Mouse (Mus musculus): Measurements from ENCODE around the gene Abhd8.

Abhd8 gene

DNA sequence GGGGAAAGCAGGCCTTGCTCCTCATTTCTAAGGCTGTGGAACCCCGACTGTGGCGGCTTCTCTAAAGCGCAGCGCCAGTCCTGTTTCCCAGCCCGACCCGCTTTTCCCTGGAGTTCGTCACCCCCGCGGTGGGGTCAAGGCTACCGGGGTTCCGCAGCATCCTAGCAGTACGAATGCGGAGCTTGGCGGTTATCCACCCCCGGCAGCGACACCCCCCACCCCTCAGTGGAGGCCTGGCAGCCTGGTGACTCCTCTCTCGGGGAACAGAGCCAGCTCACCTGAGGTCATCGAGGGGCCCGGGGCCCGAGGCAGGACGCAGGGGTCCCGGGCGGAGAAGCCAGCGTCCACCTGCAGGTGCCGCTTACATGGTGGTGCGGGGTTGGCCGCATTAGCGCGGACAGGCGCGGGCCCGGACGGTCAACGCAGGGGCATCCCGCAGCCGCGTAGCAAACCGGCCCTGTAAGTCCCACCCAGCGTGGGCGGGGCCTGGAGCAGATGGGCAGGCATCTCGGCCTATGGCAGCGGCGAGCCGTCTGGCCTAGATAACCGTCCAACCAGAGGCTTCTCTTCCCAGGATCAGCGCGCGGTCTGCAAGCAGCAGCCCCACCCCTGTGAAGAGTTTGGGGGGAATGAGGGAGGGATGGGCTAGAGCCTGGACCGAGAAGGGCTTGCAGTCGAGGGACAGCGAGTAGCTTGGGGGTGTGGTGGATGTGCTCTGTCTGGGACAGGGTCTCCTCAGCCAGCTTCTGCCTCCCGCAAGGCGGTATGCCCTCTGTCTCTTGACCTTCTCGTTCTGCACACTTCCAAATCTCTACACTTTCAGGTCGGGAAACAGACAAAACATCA, at the start of gene Abhd8:
TSS of gene Abhd8 (minus strand) at position 468 of the 846 bp plus-strand sequence.
- peak; percentile 95 for DNase-seq (ENCODE audit: low read depth, low spot score)

DNA sequence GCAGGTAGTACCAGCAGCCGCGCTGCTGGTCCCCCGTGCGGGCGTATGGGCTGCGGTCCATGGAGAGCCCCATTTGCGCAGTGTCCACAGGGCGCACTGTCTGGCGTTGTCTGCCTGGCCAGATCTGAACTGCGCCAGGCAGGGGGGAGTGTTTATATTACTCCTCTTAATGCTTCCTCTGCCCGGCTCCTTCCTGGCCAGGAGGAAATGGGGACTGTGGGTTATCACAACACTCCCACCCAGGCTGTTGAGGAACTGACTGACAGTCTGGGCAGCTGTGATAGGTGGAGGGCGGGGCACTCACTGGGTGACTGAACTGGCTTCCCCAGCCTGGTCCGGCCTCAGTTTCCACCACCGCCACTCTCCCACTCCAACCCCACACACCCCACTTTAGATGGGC, 48.2 kb upstream of the Abhd8 start, which contains the start of gene Plvap:
TSS of gene Plvap (minus strand) at position 109 of the 400 bp plus-strand sequence.
- DNase-seq (ENCODE audit: low read depth, low spot score): no peak

DNA sequence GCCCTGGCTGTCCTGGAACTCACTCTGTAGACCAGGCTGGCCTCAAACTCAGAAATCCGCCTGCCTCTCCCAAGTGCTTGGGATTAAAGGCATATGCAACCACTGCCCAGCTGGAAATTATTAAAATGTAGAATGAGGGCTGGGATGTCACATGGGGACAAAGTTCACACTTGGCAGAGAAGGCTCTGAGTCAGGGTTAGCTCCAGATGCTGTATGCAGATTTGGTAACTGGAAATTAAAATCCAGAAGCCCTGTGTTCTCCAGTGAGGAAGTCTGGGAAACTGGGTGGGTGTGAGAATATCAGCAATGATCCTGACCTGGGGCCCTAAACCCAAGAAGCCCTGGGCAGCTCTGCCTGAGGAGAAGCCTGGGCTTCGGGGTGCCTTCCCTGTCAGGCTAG, 45.9 kb upstream of the Abhd8 start:
- peak; percentile 89 for DNase-seq (ENCODE audit: low read depth, low spot score)

DNA sequence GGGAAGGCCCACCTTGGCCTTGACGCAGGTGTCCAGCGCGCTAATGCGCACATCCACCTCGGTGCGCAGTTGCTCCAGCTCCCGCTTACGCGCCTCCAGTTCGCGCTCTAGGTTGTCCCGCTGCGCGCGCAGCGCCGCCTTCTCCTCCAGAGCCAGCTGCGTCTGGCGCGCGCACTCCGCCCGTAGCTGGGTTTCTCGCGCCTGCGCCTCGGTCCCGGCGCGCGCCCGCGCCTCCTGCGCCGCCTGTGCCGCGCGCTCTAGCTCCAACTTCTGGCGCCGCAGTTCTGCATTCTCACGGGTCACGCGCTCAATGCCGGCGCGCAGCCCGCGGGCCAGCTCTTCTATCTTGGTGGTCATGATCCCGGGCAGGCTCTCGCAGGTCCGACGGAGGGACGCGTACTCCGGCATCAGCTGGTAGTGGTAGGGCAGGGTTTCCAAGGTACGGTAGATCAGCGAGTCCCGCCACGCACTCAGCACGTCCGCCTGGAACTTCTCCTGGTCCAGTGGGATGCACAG, 44.2 kb upstream of the Abhd8 start:
- DNase-seq (ENCODE audit: low read depth, low spot score): no peak

DNA sequence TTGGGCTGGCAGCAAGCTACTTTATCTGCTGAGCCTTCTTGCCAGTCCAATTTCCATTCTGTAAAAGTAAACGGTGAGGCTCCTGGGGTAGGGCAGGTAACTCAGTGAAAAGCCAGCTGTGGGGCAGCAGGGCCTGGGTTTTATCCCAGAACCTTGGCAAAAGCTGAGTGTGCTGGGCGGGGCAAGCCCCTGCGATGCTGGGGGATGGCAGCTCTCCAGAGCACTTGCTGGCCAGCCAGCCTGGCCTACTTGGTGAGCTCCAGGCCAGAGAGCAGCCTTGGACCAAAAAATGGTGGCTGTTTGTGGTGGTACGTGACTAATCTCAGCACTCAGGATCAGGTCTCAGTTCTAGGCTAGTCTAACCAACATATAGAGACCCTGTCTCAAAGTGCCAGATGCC, 42.5 kb upstream of the Abhd8 start:
- peak; percentile 76 for DNase-seq (ENCODE audit: low read depth, low spot score)

DNA sequence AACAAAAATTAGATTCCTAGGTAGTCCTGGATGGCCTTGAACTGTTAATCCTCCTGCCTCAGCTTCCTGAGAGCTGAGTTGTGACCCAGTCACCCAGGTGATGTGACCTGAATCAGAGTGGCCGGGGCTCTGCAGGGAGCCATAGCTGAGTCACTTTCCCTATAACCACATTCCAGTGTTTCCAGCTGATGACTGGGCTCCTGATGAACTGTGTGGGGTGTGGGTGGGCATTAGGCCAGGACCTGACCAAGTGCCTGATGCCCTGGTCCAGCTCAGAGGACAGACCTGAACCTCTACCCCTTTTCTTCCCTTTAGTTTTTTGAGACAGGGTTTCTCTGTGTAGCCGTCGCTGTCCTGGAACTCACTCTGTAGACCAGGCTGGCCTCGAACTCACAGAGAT, 41.9 kb upstream of the Abhd8 start:
- peak; percentile 84 for DNase-seq (ENCODE audit: low read depth, low spot score)

DNA sequence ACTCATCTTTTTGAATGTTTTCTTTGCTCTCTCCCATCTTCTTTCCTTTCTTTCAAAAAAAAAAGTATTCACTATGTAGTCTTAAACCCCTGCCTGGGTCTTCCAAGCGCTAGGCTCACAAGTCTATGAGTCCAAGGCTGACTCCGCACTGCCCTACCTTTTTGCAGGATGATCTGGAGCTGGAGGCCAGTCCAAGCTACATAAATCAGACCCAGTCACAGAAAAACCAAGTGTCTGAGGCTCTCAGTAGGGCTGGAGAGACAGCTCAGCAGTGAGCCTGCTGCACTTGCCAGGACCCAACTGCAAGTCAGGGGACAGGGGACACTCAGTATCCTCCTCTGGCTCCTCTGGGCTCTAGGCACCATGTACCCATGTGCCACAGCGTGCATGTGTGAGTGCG, 40.9 kb upstream of the Abhd8 start:
- DNase-seq (ENCODE audit: low read depth, low spot score): no peak

DNA sequence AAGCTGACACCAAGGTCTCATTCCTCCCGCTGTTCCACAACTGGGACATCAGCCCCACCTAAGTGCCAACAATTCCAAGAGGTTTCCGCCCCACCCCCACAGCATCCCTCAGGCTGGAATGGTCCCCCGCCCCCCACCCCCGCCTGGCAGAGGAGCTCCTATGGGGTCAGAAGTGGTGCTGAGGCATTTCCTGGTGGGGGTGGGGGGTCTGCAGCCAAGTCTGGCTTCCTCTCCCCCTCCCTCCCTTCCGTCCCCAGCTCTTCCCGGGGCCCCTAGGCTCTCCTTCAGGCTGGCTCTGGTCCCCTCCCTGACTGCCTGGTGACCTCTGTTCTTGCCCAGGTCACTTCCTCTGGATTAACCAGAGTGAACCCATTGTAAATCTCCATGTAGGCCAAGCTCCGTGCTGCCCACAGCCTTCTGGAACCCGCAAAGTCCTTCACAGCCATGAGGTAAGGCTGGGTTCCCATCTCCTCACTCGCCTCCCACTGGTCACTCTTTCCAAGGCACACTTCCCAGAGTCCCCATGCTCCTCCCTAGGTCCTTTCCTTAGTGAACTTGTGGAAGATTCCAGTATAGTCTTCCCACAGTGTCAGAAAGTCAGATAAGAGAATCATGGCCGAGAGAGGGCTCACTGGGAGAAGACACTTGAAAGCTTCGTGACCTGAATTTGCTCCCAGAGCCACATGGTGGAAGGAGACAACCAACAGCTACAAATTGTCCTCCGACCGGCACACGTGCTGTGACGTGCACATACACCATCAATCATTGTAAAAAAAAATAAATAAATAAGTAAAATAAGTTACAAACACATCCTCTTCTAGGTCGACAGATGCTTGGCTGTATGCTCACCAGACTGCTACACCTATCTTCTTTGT, 35.6 kb upstream of the Abhd8 start:
- DNase-seq (ENCODE audit: low read depth, low spot score): no peak

DNA sequence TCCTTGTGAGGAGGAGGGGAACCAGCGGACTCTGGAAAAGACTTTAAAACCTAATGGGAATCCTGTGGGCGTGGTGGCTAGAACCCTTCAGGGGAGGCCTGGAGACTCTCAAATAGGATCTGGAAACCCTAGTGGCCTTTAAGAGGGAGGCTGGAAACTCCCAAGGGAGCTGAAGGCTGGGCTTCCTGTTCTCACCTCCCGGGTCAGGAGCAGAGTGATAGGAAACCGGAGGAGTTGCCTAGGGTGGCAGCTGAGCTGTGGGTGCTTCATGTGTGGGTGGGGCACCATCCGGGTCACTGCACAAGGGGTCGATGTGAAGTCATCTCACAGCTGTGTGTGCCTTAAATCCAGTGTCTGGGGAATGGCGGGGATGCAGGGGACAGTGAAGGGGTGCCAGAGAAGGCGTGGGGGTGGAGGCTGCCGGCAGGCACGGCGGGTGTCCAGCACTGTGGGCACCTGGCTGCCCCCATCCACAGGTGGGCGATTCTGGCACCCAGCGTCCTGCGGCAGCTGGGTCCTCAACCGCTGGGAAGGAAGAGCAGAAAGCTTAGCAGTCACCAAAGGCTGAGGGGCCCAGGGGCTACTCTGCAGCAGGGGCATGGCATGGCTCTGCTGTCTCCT, 34.5 kb upstream of the Abhd8 start:
- DNase-seq (ENCODE audit: low read depth, low spot score): no peak

DNA sequence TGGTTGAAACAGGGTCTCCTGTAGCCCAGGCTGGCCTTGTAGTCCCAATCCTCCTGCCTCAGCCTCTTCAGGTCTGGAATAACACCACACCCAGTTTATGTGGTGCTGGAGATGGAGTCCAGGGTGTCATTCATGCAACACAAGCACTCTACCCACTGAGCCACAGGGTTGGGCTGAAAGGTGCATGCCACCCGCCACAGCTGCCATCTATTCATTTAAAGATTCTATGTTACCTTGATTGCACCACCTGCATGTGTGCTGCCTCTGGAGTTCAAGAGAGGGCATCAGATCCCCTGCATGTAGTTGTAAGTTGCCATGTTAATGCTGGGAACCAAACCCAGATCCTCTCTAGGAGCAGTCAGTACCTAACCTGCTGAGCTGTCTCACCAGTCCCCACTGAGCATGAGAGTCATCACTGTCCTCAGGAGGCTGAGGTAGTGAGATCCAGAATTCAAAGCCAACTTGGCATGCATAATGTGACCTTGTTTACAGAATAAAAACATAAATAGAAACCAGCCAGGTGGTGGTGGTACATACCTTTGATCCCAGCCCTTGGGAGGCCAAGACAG, 33.7 kb upstream of the Abhd8 start:
- DNase-seq (ENCODE audit: low read depth, low spot score): no peak

DNA sequence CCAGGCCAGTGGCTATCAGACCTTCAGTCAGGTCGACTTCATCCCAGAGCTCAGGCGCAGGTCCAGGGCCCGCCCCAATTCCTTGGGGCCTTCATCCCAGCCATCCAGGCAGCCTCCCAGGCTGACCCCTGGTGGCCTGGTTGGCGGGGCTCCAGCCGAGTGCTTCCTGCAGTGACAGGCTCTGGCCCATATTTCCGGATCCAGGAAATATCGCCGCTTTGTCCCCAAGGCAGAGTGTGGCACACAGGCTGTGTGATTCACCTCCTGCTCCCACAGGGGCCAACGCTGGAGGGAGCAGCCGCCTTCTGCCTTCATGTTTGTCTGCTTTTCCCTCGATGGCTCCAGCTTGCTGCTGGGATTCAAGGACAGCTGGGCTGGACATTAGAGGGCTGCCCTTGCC, 33.0 kb upstream of the Abhd8 start:
- DNase-seq (ENCODE audit: low read depth, low spot score): peak; percentile 93

DNA sequence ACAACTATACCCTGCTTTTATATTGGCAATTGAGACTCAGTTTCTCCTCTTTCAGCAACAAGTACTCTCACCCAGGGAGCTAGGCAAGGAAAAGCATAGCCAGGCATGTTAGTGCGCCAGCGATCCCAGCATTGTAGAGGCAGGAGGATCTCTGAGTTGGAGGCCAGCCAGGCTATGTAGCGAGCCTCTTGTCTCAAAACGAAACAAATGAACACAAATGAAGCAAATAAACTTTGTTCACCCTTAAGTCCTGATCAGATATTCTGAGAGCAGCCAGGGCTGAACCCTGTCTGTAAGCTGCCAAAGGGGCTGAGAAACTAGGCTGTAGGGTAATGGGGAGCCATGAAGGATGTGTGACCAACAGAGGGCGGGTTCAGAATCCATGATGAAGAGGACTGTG, 32.4 kb upstream of the Abhd8 start:
- DNase-seq (ENCODE audit: low read depth, low spot score): peak; percentile 57

DNA sequence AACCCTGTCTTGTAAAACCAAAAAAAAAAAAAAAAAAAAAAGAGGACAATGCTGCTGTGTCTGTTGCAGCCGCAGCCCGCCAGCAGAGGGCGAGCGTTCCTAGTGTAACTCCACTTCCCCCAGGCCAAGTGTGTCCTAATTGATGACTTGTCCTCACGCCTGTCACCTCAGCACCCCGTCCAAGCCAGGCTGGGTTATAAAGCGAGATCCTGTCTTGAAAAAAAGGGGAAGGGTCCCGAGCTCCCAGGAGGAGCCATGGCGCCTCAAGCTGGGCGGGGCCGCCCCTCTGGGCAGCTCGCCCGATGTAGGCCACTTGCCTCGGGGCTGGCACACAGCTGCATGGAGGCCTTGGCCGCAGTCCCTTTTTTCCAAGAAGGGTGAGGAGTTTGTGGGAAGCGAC, 31.6 kb upstream of the Abhd8 start:
- DNase-seq (ENCODE audit: low read depth, low spot score): peak; percentile 94

DNA sequence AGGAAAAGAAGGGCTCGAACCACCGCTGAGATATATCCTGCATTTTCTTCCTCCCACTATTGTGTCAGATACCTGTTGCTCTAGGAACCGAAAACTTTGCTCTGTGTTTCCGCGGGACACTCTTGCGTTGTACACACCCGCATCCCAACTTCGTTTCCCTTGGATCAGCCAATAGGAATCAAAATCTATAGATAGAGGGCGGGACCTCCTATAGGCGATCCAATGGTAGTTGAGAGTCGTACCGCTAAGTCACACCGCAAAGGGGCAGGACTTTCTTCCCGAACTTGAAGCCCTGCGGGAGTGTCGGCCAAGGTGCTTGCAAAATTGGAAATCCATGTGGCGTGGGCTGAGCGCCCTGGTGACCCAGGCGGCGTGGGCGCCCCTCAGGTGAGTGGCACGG, 25.0 kb upstream of the Abhd8 start:
- DNase-seq (ENCODE audit: low read depth, low spot score): peak; percentile 97

DNA sequence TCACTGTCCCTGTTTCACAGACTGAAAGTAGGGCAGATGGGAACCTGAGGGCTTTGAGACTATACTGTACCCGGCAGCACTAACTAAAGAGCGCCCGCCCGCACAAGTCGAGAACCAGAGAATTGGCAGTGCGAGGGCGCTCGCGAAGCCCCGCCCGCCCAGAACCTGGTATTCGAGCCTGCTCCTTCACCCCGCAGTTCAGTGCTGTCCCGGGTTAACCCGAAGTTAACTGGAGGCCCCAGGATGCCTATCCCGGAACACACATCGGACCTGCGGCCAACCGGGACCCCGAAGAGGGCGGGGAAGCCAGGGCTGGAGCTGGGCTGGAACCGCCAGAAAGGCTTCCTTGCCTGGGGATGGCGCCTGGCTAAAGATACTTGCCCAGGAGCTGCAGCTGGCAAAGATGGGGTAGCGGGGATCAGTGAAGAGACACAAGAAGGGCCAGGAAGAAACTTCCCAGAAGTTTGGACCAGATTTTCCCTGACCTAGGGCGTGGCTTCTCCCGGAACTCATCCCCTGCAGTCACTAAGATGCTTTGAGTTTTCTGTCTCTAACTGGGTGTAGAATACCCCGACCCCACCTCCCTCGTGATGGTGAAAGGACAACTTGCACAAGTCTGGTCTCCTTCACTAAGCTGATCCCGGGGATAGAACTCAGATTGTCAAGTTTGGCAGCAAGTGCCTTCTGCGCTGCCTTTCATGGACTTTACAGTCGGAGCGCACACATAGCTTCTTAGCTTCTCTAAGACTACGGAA, 24.4 kb upstream of the Abhd8 start, which contains the start of gene Gtpbp3:
TSS of gene Gtpbp3 (plus strand) at position 413 of the 755 bp plus-strand sequence.
- peak; percentile 86 for DNase-seq (ENCODE audit: low read depth, low spot score)

DNA sequence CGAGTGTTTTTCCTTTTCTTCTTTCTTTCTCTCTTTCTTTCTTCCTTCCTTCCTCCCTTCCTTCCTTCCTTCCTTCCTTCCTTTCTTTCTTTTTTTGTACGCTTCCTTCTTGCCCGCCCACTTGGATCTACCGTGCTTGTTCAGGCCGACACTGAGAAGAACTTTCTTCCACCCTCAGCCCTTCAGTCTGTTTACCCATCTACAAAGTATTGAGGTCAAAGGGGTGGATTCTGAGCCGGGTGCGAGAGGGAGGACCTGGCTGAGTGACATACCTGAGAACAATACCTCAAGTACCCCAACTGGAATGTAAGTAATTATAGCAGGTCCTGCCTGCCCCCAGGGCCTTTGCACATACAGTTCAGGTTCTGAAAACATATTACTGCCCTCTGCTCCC, 22.7 kb upstream of the Abhd8 start:
- no peak for DNase-seq (ENCODE audit: low read depth, low spot score)

DNA sequence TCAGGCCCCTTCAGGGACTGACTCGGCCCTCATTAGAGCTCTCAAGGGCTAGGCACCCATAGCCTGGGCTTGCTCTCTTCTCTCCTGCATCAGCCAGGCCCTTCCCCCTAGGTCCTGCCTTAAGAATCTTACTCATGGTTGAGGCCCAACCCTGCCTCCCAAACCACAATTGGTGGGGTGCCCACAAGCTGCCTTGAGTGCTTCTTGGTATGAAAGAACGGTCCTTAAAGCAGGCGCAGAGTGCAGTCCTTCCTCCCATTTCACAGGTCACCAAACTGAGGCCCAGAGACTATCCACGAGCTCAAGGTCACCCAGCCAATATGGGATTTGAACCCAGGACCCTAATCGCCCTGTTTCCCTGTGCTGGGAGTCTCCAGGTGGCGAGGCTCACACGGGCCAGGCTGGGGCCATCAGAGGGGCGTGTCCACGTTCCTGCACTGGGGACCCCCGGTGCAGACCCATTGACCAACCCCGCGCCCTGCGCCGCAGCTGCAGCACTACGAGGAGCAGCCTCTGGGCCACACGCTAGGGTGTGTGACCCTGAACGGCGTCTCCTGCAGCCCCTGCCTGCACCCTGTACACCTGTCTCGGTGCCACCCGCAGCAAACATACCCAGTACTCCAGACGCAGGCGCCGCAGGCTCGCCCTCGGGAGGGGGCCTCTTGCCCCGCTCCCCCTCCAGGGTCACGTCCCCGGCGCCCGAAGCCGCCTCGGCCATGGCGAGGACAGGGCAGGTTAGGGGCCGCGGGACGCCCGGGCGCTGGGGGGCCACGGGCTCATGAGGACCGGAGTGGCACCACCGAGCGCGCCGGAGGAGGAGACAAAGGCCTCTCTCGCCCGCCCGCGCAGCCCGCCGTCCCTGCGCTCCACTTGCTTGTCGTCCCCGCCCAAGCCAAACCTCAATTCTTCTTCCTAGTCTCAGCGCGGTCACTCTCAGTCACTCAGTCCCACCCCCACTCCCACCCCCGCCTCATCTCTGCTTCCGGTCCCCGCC, 22.0 kb upstream of the Abhd8 start, which contains the start of gene Ano8:
TSS of gene Ano8 (minus strand) at position 822 of the 994 bp plus-strand sequence.
- peak; percentile 90 for DNase-seq (ENCODE audit: low read depth, low spot score)

DNA sequence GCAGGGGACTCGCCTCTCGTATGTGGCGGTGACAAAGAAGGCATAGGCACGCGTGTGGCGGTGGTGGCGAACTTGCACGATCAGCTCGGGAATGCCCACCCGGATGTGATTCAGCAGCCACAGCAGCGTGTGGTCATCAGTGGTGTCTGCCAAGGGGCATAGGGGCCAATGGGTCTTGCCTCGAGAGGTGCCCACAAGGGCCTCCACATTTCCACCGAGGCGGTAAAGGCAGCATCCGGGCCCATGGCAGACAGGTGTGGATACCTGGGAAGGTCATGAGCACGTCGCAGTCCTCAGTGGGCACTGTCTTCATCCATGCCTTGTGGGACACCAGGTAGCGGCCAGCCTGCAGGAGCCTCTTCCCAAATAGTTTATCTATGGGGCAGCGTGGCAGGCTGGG, 21.3 kb upstream of the Abhd8 start:
- DNase-seq (ENCODE audit: low read depth, low spot score): no peak

DNA sequence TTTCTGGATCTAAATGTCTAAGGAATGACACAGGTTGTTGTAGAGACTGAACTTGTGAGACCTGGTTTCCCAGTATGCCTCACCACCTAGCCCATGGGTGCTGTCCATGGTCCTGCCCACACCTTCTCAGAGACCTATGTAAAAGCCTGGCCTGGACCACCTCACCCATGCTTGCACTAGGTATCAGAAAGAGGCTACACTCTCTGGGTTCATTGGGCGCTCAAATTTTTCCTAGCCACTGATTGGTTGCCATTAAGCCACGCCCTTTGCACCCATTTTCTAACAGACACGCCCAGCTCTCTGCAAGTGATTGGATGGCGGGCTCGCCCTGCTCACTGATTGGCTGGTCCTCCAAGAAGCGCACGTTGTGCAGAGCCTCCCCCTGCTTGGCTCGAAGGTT, 20.5 kb upstream of the Abhd8 start:
- peak; percentile 60 for DNase-seq (ENCODE audit: low read depth, low spot score)
